Mouse (Mus musculus) C2C12 (cell line): ENCODE measurements at regions not wholly inside any gene's neighbourhood (a gene's known extent, or its start where the extent isn't known, plus 50 kb on each side); places are given as distances from the start of the nearest gene placed in this dataset.

ENCODE experiments used
- H3K27me3 ChIP-seq: one replicate; pipeline ENCODE4 v1.6.1; 2011; ENCODE audit not compliant: control insufficient read depth, insufficient read depth, insufficient read length
- H3K36me3 ChIP-seq: one replicate; pipeline ENCODE4 v1.6.1; 2011; ENCODE audit not compliant: control insufficient read depth, insufficient read depth
- H3K4me3 ChIP-seq: one replicate; pipeline ENCODE4 v1.5.1; 2011; ENCODE audit warnings: mild to moderate bottlenecking, control low read depth; ENCODE audit not compliant: poor library complexity, insufficient read depth, severe bottlenecking
- H3K79me2 ChIP-seq: one replicate; pipeline ENCODE4 v1.6.1; 2011; ENCODE audit not compliant: control insufficient read depth, insufficient read depth
- H3K79me3 ChIP-seq: one replicate; pipeline ENCODE4 v1.6.1; 2011; ENCODE audit warnings: low read depth, control low read depth
- H3ac ChIP-seq: one replicate; pipeline ENCODE3; 2011; ENCODE audit warnings: low read depth; ENCODE audit not compliant: control insufficient read depth, insufficient read length
- CEBPB ChIP-seq: IDR thresholded peaks from one replicate; pipeline ENCODE4 v1.6.1; 2011; ENCODE audit warnings: low read depth, mild to moderate bottlenecking, control low read depth, moderate library complexity
- CTCF ChIP-seq: IDR thresholded peaks from one replicate; pipeline ENCODE4 v1.5.1; 2011; ENCODE audit not compliant: control insufficient read depth, insufficient read depth, insufficient read length
- FOSL1 ChIP-seq: IDR thresholded peaks from one replicate; pipeline ENCODE4 v1.8.0; 2011; ENCODE audit warnings: mild to moderate bottlenecking, low read length; ENCODE audit not compliant: poor library complexity, insufficient read depth, severe bottlenecking
- MAX ChIP-seq: IDR thresholded peaks from one replicate; pipeline ENCODE4 v1.6.1; 2011; ENCODE audit warnings: mild to moderate bottlenecking, control low read depth
- MYOD1 ChIP-seq: IDR thresholded peaks from one replicate; pipeline ENCODE4 v1.6.1; 2011; ENCODE audit warnings: low read depth; ENCODE audit not compliant: control insufficient read depth, insufficient read length
- MYOG ChIP-seq: IDR thresholded peaks from one replicate; pipeline ENCODE4 v1.6.1; 2011; ENCODE audit not compliant: control insufficient read depth, insufficient read length; ENCODE audit errors: extremely low read depth
- USF1 ChIP-seq: IDR thresholded peaks from one replicate; pipeline ENCODE4 v1.6.1; 2011; ENCODE audit warnings: low read depth, mild to moderate bottlenecking, control low read depth, moderate library complexity

GRCm38 (mm10) chr15:36857622-36858021 is 150.0 kb downstream of the Zfp706 start:
- H3K36me3 ChIP-seq: no peaks in the 10 kb centered on the region
- H3K4me3 ChIP-seq: no peak overlapping the region
- H3K27me3 ChIP-seq: no peaks in the 10 kb centered on the region
- no peaks in the 10 kb centered on the region for H3K79me2 ChIP-seq
- no peak for TF ChIP-seq MAX
- no peaks in the 10 kb centered on the region for H3K79me3 ChIP-seq
- H3ac ChIP-seq: no peak overlapping the region

GRCm38 (mm10) chr15:36855550-36856131 is 151.9 kb downstream of the Zfp706 start:
- no peak overlapping the region for H3ac ChIP-seq
- H3K4me3 ChIP-seq: no peak overlapping the region
- H3K36me3 ChIP-seq: no peaks in the 10 kb centered on the region
- TF ChIP-seq MYOG (no peak), FOSL1 (no peak), MAX (no peak), USF1 (no peak), CTCF (no peak), MYOD1 (no peak), CEBPB (no peak)
- no peaks in the 10 kb centered on the region for H3K79me2 ChIP-seq
- H3K27me3 ChIP-seq: no peaks in the 10 kb centered on the region
- no peaks in the 10 kb centered on the region for H3K79me3 ChIP-seq

- TF ChIP-seq MYOG (no peak), MYOD1 (peak; percentile 39), MAX (peak; percentile 49)
- H3K4me3 ChIP-seq: no peak overlapping the region
- H3K79me3 ChIP-seq: no peaks in the 10 kb centered on the region
- no peak overlapping the region for H3ac ChIP-seq
- H3K79me2 ChIP-seq: no peaks in the 10 kb centered on the region
- H3K27me3 ChIP-seq: no peaks in the 10 kb centered on the region
- H3K36me3 ChIP-seq: no peaks in the 10 kb centered on the region
These were observed 152.7 kb downstream of the Zfp706 start for GRCm38 (mm10) chr15:36854900-36855321.

- H3K4me3 ChIP-seq: no peak overlapping the region
- H3ac ChIP-seq: no peak overlapping the region
- H3K36me3 ChIP-seq: no peaks in the 10 kb centered on the region
- no peaks in the 10 kb centered on the region for H3K79me3 ChIP-seq
- no peaks in the 10 kb centered on the region for H3K27me3 ChIP-seq
- H3K79me2 ChIP-seq: no peaks in the 10 kb centered on the region
- no peak for TF ChIP-seq FOSL1
- no peak for TF ChIP-seq CEBPB
- no peak for TF ChIP-seq MAX
- no peak for TF ChIP-seq USF1
- TF ChIP-seq CTCF: no peak
- TF ChIP-seq MYOD1: no peak
- no peak for TF ChIP-seq MYOG
These were observed 155.2 kb downstream of the Zfp706 start for GRCm38 (mm10) chr15:36852229-36852821.

GRCm38 (mm10) chr15:36848238-36848637 is 159.3 kb downstream of the Zfp706 start:
- no peaks in the 10 kb centered on the region for H3K36me3 ChIP-seq
- no peaks in the 10 kb centered on the region for H3K79me3 ChIP-seq
- no peak overlapping the region for H3K4me3 ChIP-seq
- H3K79me2 ChIP-seq: no peaks in the 10 kb centered on the region
- TF ChIP-seq FOSL1: no peak
- no peak for TF ChIP-seq CEBPB
- TF ChIP-seq CTCF: no peak
- no peak for TF ChIP-seq USF1
- TF ChIP-seq MAX: no peak
- TF ChIP-seq MYOG: no peak
- no peak for TF ChIP-seq MYOD1
- no peaks in the 10 kb centered on the region for H3K27me3 ChIP-seq
- no peak overlapping the region for H3ac ChIP-seq

GRCm38 (mm10) chr15:36846806-36847205 is 160.8 kb downstream of the Zfp706 start:
- H3K36me3 ChIP-seq: no peaks in the 10 kb centered on the region
- H3K4me3 ChIP-seq: no peak overlapping the region
- TF ChIP-seq MYOD1 (no peak), FOSL1 (no peak), USF1 (no peak), CEBPB (no peak), MYOG (no peak), CTCF (no peak), MAX (no peak)
- no peak overlapping the region for H3ac ChIP-seq
- no peaks in the 10 kb centered on the region for H3K79me2 ChIP-seq
- H3K27me3 ChIP-seq: no peaks in the 10 kb centered on the region
- H3K79me3 ChIP-seq: no peaks in the 10 kb centered on the region
